Mouse (Mus musculus) erythroblast, embryonic 14.5 days (primary cell): ENCODE results near the gene Slc9c1. TPM values are rescaled to one million over a fixed set of nuclear protein-coding genes. Genes with fewer than 3 reads are reported as not detected.

ENCODE experiments used
- H3K27me3 ChIP-seq: 2 replicates; pipeline ENCODE4 v1.6.1; 2012; ENCODE audit warnings: inconsistent platforms; ENCODE audit not compliant: control insufficient read depth
- H3K36me3 ChIP-seq: 2 replicates; pipeline ENCODE4 v1.6.1; 2012; ENCODE audit warnings: mild to moderate bottlenecking, inconsistent platforms; ENCODE audit not compliant: control insufficient read depth
- H3K4me1 ChIP-seq: 2 replicates; pipeline ENCODE4 v1.6.1; 2012; ENCODE audit warnings: inconsistent platforms; ENCODE audit not compliant: control insufficient read depth
- H3K4me3 ChIP-seq: replicated peaks from 2 replicates; pipeline ENCODE3; 2012; ENCODE audit warnings: moderate library complexity, mild to moderate bottlenecking, inconsistent platforms
- H3K9me3 ChIP-seq: 2 replicates; pipeline ENCODE4 v1.6.1; 2012; ENCODE audit warnings: low read length, inconsistent platforms, mixed read lengths; ENCODE audit not compliant: control insufficient read depth
- GATA1 ChIP-seq: IDR thresholded peaks from 2 replicates; pipeline ENCODE4 v1.6.1; 2012; ENCODE audit warnings: low read length, inconsistent platforms, mixed read lengths
- TAL1 ChIP-seq: IDR thresholded peaks from 3 replicates; pipeline ENCODE4 v1.6.1; 2012; ENCODE audit warnings: low read length, inconsistent platforms, mixed read lengths
- polyA plus RNA-seq: library from polyadenylated mRNA; stranded (reverse); fragments of >175 nt; gene quantifications from 2 replicates; pipeline ENCODE4 v1.2.3, GENCODE M21; 2012

The Slc9c1 gene
- polyA plus RNA-seq, 1 experiment: not detected

DNA sequence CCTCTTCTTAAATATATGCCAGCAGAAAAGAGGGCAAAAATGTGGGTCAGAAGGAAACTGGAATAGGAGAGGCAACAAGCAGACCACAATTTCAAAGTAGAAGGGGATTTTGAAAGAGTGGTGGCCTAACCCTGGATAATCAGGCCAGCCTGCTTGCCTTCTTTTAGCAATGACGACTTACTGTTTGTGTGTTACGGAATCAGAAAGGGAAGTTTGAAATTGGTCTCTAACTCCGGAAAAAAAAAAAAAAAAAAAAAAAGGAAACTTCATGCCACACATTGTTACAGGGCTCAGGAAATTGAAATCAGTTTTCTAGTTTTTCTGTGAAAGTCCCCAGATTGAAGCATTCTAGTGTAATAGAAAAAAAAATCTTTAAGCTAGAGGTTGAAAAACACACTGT, 26.6 kb downstream of the Slc9c1 start:
- Histone ChIP-seq H3K36me3 (no peaks in the 10 kb centered on the region), H3K9me3 (no peaks in the 10 kb centered on the region), H3K4me1 (no peaks in the 10 kb centered on the region), H3K4me3 (no peak overlapping the region), H3K27me3 (no peaks in the 10 kb centered on the region)
- TF ChIP-seq GATA1 (no peak), TAL1 (no peak)

DNA sequence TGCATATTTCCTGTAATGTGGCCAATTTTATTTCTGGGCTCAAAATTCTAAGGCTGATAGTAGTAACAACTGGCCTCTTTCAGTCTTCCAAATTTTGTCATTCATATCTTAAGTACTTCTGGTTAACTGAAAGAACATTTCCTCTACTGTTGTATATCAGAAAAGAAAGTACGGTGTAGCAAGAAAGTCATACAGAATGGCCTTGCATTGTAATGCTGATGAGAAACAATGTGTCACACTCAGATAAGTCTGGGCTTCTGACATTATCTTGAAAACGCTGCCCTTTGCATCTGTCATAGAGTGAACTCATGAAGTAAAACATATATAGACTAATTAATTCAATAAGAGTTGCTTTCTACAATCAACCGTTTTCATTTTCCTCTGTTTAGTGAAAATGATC, 37.2 kb downstream of the Slc9c1 start:
- TF ChIP-seq GATA1 (no peak), TAL1 (no peak)
- Histone ChIP-seq H3K9me3 (no peaks in the 10 kb centered on the region), H3K36me3 (no peaks in the 10 kb centered on the region), H3K4me1 (peaks cover 9% of the 10 kb centered on the region), H3K4me3 (no peak overlapping the region), H3K27me3 (no peaks in the 10 kb centered on the region)

DNA sequence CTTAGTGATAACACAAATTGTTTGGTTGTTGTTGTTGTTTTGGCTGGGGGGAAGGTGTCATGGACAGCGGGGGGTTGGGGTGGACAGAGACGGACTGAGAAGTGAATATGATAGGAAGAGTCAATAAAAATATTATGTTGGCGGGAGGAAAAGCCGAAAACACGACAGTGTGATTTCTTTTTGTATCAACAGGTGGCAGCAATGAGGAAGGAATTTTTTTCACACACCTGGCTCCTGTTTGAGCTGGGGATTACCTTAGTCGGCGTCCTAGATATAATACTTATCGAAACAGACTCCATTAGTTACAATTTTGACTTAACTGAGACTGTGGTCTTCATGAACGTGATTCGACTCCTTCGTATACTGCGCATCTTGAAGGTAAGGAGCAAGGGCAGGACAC, 44.8 kb downstream of the Slc9c1 start:
- H3K4me1 ChIP-seq: no peaks in the 10 kb centered on the region
- H3K36me3 ChIP-seq: no peaks in the 10 kb centered on the region
- TF ChIP-seq TAL1 (no peak), GATA1 (no peak)
- H3K27me3 ChIP-seq: no peaks in the 10 kb centered on the region
- H3K4me3 ChIP-seq: no peak overlapping the region
- H3K9me3 ChIP-seq: no peaks in the 10 kb centered on the region

DNA sequence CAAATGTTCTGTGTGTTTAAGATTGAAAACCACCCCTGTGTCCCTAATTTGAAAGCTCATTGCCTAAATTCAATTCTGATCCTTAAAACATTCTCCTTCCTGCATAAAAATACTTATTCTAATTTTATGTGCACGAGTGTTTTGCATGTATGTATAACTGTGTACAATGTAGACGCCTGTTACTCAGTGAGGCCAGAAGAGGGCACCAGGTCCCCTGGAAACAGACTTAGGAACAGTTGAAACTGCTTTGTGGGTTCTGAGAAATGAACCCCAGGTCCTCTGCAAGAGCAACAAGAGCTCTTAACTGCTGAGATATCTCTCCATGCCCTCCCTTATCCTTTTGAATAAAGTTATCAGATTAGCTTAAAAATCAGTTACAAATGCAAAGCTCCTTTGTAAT, 47.4 kb downstream of the Slc9c1 start:
- Histone ChIP-seq H3K27me3 (no peaks in the 10 kb centered on the region), H3K9me3 (no peaks in the 10 kb centered on the region), H3K4me1 (no peaks in the 10 kb centered on the region), H3K36me3 (no peaks in the 10 kb centered on the region), H3K4me3 (no peak overlapping the region)
- TF ChIP-seq GATA1 (no peak), TAL1 (no peak)

DNA sequence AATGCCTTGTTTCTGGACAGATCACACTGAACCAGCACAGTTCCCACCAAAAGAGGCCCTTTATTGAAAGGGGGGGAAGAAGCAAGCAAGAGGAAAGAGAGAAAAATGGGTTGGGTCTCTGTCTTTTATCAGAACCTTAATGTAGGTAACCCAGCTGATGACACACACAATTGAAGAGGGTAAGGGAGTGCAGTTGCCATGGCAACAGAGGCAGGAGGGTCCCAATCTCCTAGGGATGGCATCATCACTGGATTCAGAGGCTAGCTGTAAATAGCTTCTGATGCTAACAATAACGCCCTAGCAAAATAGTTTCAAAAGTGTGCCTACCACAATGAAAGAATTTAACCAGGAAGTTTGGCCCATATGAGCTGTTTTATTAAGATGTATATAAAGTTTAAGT, 58.5 kb downstream of the Slc9c1 start:
- no peak overlapping the region for H3K4me3 ChIP-seq
- no peaks in the 10 kb centered on the region for H3K36me3 ChIP-seq
- no peaks in the 10 kb centered on the region for H3K9me3 ChIP-seq
- H3K4me1 ChIP-seq: no peaks in the 10 kb centered on the region
- no peaks in the 10 kb centered on the region for H3K27me3 ChIP-seq
- TF ChIP-seq TAL1: no peak
- TF ChIP-seq GATA1: no peak

DNA sequence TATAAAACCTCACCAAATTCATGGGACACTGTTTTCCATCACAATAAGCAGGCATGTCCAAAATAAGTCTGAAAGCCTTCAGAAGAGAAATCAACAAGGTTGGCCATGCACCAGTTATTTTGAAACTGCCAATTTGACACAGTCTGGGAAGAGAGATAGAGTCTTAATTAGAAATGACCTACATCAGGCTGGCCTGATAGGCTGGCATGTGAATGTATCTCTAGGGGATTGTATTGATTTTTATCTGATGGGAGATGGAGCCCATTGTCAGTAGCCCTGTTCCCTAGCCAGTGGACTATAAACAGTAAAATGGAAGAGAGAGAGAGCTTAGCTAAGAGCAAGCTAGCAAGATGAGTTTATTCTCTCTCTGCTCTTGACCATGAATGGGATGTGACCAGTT, 60.4 kb downstream of the Slc9c1 start:
- H3K4me3 ChIP-seq: no peak overlapping the region
- TF ChIP-seq TAL1 (no peak), GATA1 (no peak)
- H3K36me3 ChIP-seq: no peaks in the 10 kb centered on the region
- no peaks in the 10 kb centered on the region for H3K4me1 ChIP-seq
- H3K9me3 ChIP-seq: no peaks in the 10 kb centered on the region
- H3K27me3 ChIP-seq: no peaks in the 10 kb centered on the region

DNA sequence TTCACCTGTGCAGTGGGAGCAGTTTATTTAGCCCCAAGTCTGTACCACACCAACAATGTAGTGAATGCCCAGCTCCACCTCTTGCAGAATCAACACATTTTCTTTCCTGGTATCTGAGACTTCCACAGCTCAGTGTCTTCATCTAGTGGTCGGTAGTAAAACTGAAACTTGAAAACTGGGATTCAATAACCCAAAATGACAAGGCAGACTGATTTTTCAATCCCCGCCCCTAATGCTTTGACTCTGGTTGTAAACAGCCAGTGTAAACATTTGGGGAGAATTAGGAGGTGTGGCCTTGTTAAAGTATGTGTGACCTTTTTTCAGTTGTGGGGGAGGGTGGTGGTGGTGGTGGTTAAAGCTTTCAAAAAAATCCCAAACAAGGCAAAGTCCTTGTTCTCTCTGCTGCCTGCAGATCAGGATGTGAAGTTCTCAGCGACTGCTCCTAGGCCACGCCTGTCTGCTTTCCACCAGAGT, 73.4 kb downstream of the Slc9c1 start:
- no peaks in the 10 kb centered on the region for H3K27me3 ChIP-seq
- H3K4me3 ChIP-seq: no peak overlapping the region
- no peaks in the 10 kb centered on the region for H3K9me3 ChIP-seq
- H3K36me3 ChIP-seq: no peaks in the 10 kb centered on the region
- TF ChIP-seq TAL1: no peak
- TF ChIP-seq GATA1: no peak
- no peaks in the 10 kb centered on the region for H3K4me1 ChIP-seq

DNA sequence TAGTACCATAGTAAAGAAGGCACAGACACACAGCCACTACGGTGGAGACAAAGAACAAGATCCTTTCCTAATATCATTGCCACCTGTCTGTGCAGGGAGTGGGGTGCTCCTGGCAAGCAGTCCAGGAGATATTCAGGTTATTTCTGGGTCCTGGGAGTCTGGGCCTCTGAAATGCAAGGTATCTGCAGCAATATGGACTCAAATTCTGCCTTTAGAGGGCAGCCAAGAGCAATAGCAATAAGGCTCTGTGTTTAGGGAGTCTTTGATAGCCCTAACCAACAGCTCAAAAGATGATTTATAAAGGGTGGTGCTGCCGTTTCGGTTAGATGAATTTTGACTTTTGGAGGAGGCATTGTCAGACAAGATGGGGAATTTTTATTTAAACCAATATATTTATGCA, 74.2 kb downstream of the Slc9c1 start:
- Histone ChIP-seq H3K27me3 (no peaks in the 10 kb centered on the region), H3K9me3 (no peaks in the 10 kb centered on the region), H3K36me3 (no peaks in the 10 kb centered on the region), H3K4me3 (no peak overlapping the region), H3K4me1 (no peaks in the 10 kb centered on the region)
- TF ChIP-seq TAL1 (no peak), GATA1 (no peak)

DNA sequence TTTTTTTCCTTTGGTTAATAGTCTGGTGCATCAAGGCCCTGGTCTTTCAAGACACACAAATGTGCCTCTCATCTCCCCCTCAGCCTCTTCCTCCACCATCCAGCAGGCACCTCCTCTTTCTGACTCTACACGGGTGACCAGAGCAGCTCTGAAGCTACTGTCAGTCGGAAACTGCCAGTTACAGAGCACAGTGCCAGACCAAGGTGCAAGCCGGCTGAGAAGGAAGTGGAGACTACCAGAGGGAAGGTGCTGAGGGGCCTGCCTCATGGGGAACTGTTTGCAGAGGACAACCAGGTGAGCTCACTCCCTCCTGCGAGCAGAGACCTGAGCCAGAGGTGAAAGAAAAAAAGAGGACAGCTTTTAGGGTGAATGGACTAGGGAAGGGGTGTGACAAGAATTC, 75.2 kb downstream of the Slc9c1 start, which contains the start of gene Gcsam:
TSS of gene Gcsam (plus strand) at position 114 of the 400 bp plus-strand sequence.
- Histone ChIP-seq H3K27me3 (no peaks in the 10 kb centered on the region), H3K4me3 (no peak within 1 kb of the TSS), H3K9me3 (no peaks in the 10 kb centered on the region), H3K36me3 (no peaks in the 10 kb centered on the region), H3K4me1 (no peaks in the 10 kb centered on the region)
- TF ChIP-seq TAL1: no peak
- no peak for TF ChIP-seq GATA1

DNA sequence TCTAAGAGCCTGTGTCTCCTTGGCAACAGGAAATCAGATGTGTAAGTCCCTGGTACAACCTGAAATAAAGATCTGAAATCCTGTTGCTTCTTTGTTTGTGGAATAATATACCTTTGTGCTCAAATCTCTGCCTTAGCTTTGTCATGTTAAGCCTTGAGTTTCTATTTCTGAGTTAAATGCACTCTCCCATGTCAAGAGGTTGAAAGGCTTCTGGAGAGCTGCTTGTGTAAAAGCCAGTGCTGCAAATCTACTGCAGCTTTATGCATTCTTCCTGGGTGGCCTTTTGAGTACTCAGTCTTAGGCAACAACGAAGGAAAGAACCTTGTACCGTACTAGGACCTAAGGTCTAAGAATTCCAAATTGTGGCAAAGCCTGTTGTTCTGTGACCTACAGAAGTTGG, 78.1 kb downstream of the Slc9c1 start:
- no peak overlapping the region for H3K4me3 ChIP-seq
- no peaks in the 10 kb centered on the region for H3K4me1 ChIP-seq
- H3K9me3 ChIP-seq: no peaks in the 10 kb centered on the region
- no peaks in the 10 kb centered on the region for H3K27me3 ChIP-seq
- TF ChIP-seq TAL1: no peak
- no peak for TF ChIP-seq GATA1
- H3K36me3 ChIP-seq: no peaks in the 10 kb centered on the region
